Mouse (Mus musculus) liver, adult 2 months (tissue): ENCODE results near the gene Cd164. TPM values are rescaled to one million over a fixed set of nuclear protein-coding genes. Genes with fewer than 3 reads are reported as not detected.

ENCODE experiments used
- DNase-seq: peaks from one replicate; pipeline ENCODE4 v3.0.0-alpha.2; 2011; ENCODE audit warnings: low read depth, low spot score; ENCODE audit errors: extremely low read depth
- H3K27ac ChIP-seq: fragments of 200-500 bp; replicated peaks from 2 replicates; pipeline ENCODE4 v1.5.1; 2012; ENCODE audit warnings: low read depth, mild to moderate bottlenecking, control low read depth, inconsistent platforms, low read length; ENCODE audit not compliant: insufficient read depth
- H3K27me3 ChIP-seq: fragments of 200-500 bp; 2 replicates; pipeline ENCODE4 v1.6.1; 2012; ENCODE audit warnings: mild to moderate bottlenecking, moderate library complexity, low read length, inconsistent platforms; ENCODE audit not compliant: control insufficient read depth, insufficient read depth
- H3K36me3 ChIP-seq: fragments of 200-500 bp; 2 replicates; pipeline ENCODE4 v1.6.1; 2012; ENCODE audit warnings: low read length, inconsistent platforms; ENCODE audit not compliant: control insufficient read depth, insufficient read depth
- H3K4me1 ChIP-seq: fragments of 200-500 bp; 2 replicates; pipeline ENCODE4 v1.6.1; 2011; ENCODE audit warnings: low read length; ENCODE audit not compliant: control insufficient read depth, insufficient read depth
- H3K4me3 ChIP-seq: fragments of 200-500 bp; 2 replicates; pipeline ENCODE4 v1.5.1; 2011; ENCODE audit warnings: low read depth, mild to moderate bottlenecking, control low read depth, low read length, moderate library complexity; ENCODE audit not compliant: insufficient read depth
- H3K79me2 ChIP-seq: fragments of 200-500 bp; 2 replicates; pipeline ENCODE4 v1.6.1; 2012; ENCODE audit warnings: inconsistent platforms, mild to moderate bottlenecking, low read length, moderate library complexity; ENCODE audit not compliant: control insufficient read depth, insufficient read depth
- H3K9ac ChIP-seq: fragments of 200-500 bp; 2 replicates; pipeline ENCODE4 v1.6.1; 2012; ENCODE audit warnings: low read depth, mild to moderate bottlenecking, control low read depth, inconsistent platforms, low read length
- CTCF ChIP-seq: fragments of 200-500 bp; IDR thresholded peaks from 2 replicates; pipeline ENCODE4 v1.5.1; 2011; ENCODE audit warnings: low read depth, low read length, control low read depth
- POLR2A ChIP-seq: fragments of 200-500 bp; IDR thresholded peaks from 2 replicates; pipeline ENCODE4 v1.6.1; 2011; ENCODE audit warnings: low read length, control low read depth; ENCODE audit not compliant: insufficient read depth; ENCODE audit errors: extremely low read depth
- WGBS: fragments of 180-500 bp; shearing (Covaris S2); methylation state at CpG from one replicate; pipeline ENCODE4 v1.1.7; 2018; 5-methylcytosine and 5-hydroxymethylcytosine counted together
- polyA plus RNA-seq: library from polyadenylated mRNA; depleted of rRNA; stranded (reverse); fragments of >200 nt; gene quantifications from 2 replicates; pipeline ENCODE4 v1.2.3, GENCODE M21; 2012
- total RNA-seq: library from RNA; depleted of rRNA; stranded (reverse); fragments of >200 nt; gene quantifications from 2 replicates; pipeline ENCODE4 v1.2.3, GENCODE M21; 2014

Gene Cd164
- total and polyA plus RNA-seq, 2 experiments = 155 to 182 TPM

DNA sequence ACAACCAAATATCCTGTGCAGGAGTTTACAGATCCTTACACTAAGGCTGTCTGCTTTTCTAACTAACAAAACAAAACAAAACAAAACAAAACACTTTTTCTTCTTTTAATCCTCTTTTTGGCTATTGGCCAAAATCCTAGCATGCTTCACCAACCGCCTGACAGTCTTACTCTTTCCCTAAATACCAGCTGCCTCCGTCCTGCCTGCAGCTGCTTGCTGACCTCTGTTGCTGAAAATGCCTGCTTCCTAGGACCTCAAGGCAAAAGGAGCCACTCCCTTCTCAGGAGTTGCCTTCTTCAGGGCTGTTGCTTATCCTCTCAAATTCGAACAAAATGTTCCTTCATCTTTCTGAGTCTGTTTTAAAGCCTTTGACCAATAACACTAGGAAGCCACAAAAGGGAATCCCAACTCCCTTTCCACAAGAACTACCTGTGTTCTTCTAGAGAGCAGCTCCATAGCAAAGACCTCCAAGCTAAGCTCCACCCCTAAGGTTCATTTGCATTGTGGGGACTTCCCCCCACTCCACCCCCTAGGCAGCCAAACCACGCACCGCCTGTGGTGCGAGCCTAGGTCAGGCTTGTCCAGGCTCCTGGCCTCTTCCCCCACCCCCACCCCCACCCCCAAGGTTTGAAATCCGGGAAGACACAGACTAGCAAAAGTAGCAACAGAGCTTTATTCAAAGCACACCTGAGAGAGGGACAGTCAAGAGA, 25.4 kb downstream of the Cd164 start:
- Histone ChIP-seq H3K4me1 (peaks cover 4% of the 10 kb centered on the region), H3K36me3 (no peaks in the 10 kb centered on the region; the same call in 1 of the 2 replicates), H3K27me3 (no peaks in the 10 kb centered on the region), H3K79me2 (no peaks in the 10 kb centered on the region), H3K4me3 (no peak overlapping the region), H3K27ac (no peak overlapping the region), H3K9ac (no peak overlapping the region)
- DNase-seq = peak; percentile 39
- WGBS = 19% methylated on average over 7 of the region's 7 CpGs
- TF ChIP-seq POLR2A = no peak
- TF ChIP-seq CTCF = no peak

DNA sequence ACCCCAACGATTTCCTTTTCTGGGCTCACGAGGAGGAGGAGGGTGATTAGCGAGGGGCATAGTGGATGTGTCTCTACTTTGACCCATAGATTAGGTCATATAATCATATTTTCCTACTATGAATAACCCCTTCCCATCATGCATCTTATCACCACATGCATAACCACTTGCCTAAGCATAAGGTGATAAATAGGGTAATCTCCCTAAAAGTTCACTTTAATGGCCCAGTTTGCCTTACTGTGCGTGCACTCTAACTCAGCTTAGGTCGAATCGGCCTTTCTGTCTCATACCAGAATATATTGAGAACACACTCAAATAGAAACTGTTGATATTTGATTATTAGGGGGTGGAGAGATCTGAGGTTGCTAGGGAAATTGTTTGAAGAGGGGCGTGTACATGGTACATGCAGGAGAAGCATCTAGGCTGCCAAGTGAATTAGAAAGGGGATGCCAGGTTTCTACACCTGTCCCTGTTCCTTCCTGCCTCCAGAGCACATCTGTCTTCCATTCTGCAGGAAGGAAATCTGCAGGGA, 26.1 kb downstream of the Cd164 start:
- Histone ChIP-seq H3K27me3 (no peaks in the 10 kb centered on the region), H3K36me3 (no peaks in the 10 kb centered on the region), H3K4me3 (no peak overlapping the region), H3K79me2 (no peaks in the 10 kb centered on the region), H3K4me1 (peaks cover 4% of the 10 kb centered on the region), H3K9ac (no peak overlapping the region), H3K27ac (no peak overlapping the region)
- no peak for DNase-seq
- TF ChIP-seq CTCF (no peak), POLR2A (no peak)
- 45% methylated on average over 7 of the region's 7 CpGs for WGBS

DNA sequence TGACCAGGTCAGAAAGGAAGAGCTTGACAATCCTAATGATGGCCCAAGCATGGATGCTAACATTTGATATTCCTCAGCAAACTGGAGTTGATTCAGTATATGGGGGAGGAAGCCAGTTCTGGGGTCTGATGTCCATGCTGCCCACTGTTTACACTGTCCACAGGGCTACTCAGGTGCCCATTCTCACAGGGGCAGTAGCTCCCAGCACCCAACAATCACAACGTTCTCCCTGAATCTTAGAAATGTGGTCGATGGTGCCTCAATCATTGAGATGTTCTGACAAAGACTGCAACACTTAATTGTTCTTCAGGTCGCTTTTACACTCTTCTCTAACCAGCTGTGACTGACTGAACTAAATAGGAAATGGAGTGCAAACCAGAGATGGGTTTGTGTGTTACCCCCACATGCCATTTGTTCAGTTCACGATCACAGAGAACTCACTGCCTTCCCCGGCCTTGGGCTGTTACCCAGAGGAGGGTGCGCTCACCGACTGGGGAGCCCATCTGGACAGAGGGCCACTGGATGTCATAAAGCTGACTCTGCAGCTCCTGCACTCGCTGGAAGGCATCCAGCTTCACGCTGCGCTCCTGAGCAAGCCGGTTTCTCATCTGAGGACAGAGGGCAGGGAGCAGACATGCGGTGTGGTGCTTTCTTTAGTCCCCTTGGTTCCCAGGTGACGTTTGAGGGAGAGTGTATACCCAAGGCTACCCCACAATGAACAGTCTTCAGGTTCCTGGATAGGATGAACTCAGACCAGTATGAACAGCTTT, 27.4 kb downstream of the Cd164 start:
- Histone ChIP-seq H3K79me2 (no peaks in the 10 kb centered on the region), H3K27ac (no peak overlapping the region), H3K4me1 (peaks cover 6% of the 10 kb centered on the region), H3K36me3 (no peaks in the 10 kb centered on the region), H3K9ac (no peak overlapping the region), H3K4me3 (no peak overlapping the region), H3K27me3 (no peaks in the 10 kb centered on the region)
- WGBS = 69% methylated on average over 13 of the region's 13 CpGs
- TF ChIP-seq POLR2A (no peak), CTCF (no peak)
- peak; percentile 56 for DNase-seq

DNA sequence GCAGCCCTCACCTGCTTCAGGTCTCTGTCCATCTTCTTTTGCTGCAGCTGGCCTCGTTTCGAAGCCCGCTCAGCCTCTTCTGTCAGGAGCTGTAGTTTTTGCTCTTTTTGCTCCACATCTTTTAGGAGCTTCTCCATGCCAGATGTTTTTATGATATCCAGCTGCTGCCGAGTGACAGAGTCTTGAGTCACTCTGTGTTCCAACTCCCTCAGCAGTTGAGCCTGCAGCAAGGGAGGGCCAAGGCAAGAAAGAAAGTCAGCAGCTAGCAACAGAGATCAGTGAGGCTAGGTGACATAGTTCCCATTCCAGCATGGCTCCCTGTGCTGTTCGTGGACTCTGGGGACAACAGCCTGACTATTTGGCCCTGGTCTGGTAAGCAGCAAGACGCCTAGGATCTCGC, 31.5 kb downstream of the Cd164 start:
- WGBS = 93% methylated on average over 7 of the region's 7 CpGs

DNA sequence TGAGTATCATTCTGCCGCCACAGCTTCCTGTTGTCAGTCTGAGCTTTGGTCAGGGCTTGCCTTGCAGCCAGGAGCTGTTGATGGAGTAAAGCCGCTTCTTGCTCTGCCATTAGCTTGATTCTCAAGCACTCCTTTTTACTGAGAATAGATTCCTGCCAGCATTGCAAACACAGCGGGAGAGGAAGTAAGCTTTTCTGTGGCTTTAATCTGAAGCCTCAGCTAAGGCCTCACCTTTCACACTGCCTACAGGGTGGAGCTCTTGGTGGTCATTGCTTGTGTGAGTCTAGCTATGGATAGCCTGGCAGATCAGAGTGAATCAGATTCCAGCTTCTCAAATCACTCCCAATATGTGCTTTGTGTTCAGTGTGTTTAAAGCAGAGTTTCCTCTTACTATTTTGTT, 33.1 kb downstream of the Cd164 start:
- H3K36me3 ChIP-seq = no peaks in the 10 kb centered on the region
- DNase-seq = no peak
- H3K4me3 ChIP-seq = no peak overlapping the region
- peak overlapping the region; percentile 87 for H3K27ac ChIP-seq
- peak overlapping the region; percentile 44 for H3K9ac ChIP-seq
- peaks cover 16% of the 10 kb centered on the region; the same call in 1 of the 2 replicates for H3K79me2 ChIP-seq
- 38% methylated on average over 3 of the region's 3 CpGs for WGBS
- H3K27me3 ChIP-seq = no peaks in the 10 kb centered on the region
- peaks cover 21% of the 10 kb centered on the region for H3K4me1 ChIP-seq
- TF ChIP-seq POLR2A (no peak), CTCF (no peak)

More for the DNA sequence above, 31.5 kb downstream of the Cd164 start:
- no peak overlapping the region for H3K9ac ChIP-seq
- no peak overlapping the region for H3K27ac ChIP-seq
- H3K4me1 ChIP-seq = peaks cover 21% of the 10 kb centered on the region
- H3K4me3 ChIP-seq = no peak overlapping the region
- DNase-seq = no peak
- TF ChIP-seq POLR2A (no peak), CTCF (no peak)
- H3K36me3 ChIP-seq = no peaks in the 10 kb centered on the region
- H3K27me3 ChIP-seq = no peaks in the 10 kb centered on the region
- peaks cover 10% of the 10 kb centered on the region; the same call in 1 of the 2 replicates for H3K79me2 ChIP-seq
